Mouse (Mus musculus) left cerebral cortex, postnatal 4 days (tissue): ENCODE results near the gene Slc7a15. TPM values are rescaled to one million over a fixed set of nuclear protein-coding genes. Genes with fewer than 3 reads are reported as not detected.
A peak's percentile ranks its signal among the peaks of the same experiment; 100 is the strongest.
"Not testable (repeated sequence)": the region's sequence is repeated elsewhere in the genome, so short reads cannot be mapped to it uniquely, and the experiment has no call there.

Experiments
- DNase-seq: peaks from one replicate; pipeline ENCODE4 v3.0.0-alpha.2; 2022
- intact Hi-C: fragments of 180-260 bp; cut with DNase I; formaldehyde crosslinking; loops from one replicate; pipeline ENCODE4 v1.15.1; 2025
- total RNA-seq, 2 experiments: library from RNA; stranded (reverse); gene quantifications; 2 replicates each; pipeline ENCODE4 v1.2.3; 2021

The Slc7a15 gene
- total RNA-seq = not detected

- intact Hi-C loops, DNase-seq: not testable (repeated sequence)
These were observed at the start of gene Slc7a15 for GRCm38 (mm10) chr12:8598966-8599365. Gene Slc7a15, minus strand, starts transcription at chr12:8599066.

GRCm38 (mm10) chr12:8648211-8648610, 49.3 kb upstream of the Slc7a15 start:
- DNase-seq, intact Hi-C loops: not testable (repeated sequence)

GRCm38 (mm10) chr12:8641425-8641735, 42.5 kb upstream of the Slc7a15 start:
- intact Hi-C loops = no loop called here
- peak; percentile 23 for DNase-seq

GRCm38 (mm10) chr12:8640711-8641424, 42.0 kb upstream of the Slc7a15 start:
- peak; percentile 99 for DNase-seq
- intact Hi-C loops = no loop called here

GRCm38 (mm10) chr12:8640186-8640585, 41.3 kb upstream of the Slc7a15 start:
- DNase-seq, intact Hi-C loops: not testable (repeated sequence)

- peak; percentile 64 for DNase-seq
- intact Hi-C loops = not testable (repeated sequence)
These were observed 39.7 kb upstream of the Slc7a15 start for GRCm38 (mm10) chr12:8638411-8639087.

GRCm38 (mm10) chr12:8636945-8637344, 38.1 kb upstream of the Slc7a15 start:
- DNase-seq = no peak
- intact Hi-C loops = no loop called here

GRCm38 (mm10) chr12:8635546-8635945, 36.7 kb upstream of the Slc7a15 start:
- intact Hi-C loops = no loop called here
- DNase-seq = no peak

- intact Hi-C loops = no loop called here
- no peak for DNase-seq
These were observed 35.4 kb upstream of the Slc7a15 start for GRCm38 (mm10) chr12:8634306-8634705.

- intact Hi-C loops = no loop called here
These were observed 34.0 kb upstream of the Slc7a15 start for GRCm38 (mm10) chr12:8632737-8633365.

GRCm38 (mm10) chr12:8631691-8632090, 32.8 kb upstream of the Slc7a15 start:
- no peak for DNase-seq
- intact Hi-C loops = no loop called here

More at GRCm38 (mm10) chr12:8632737-8633365, 34.0 kb upstream of the Slc7a15 start:
- no peak for DNase-seq

GRCm38 (mm10) chr12:8629537-8629936, 30.7 kb upstream of the Slc7a15 start:
- intact Hi-C loops = no loop called here
- no peak for DNase-seq

- DNase-seq = no peak
- intact Hi-C loops = no loop called here
These were observed 21.8 kb upstream of the Slc7a15 start for GRCm38 (mm10) chr12:8620678-8621018.

GRCm38 (mm10) chr12:8619827-8620677, 21.2 kb upstream of the Slc7a15 start:
- intact Hi-C loops = no loop called here
- no peak for DNase-seq

- intact Hi-C loops = no loop called here
- no peak for DNase-seq
These were observed 19.4 kb upstream of the Slc7a15 start for GRCm38 (mm10) chr12:8618271-8618670.

- intact Hi-C loops = no loop called here
- no peak for DNase-seq
These were observed 10.2 kb upstream of the Slc7a15 start for GRCm38 (mm10) chr12:8609070-8609469.

- no peak for DNase-seq
- intact Hi-C loops = no loop called here
These were observed 3.3 kb downstream of the Slc7a15 start for GRCm38 (mm10) chr12:8595611-8596010.

GRCm38 (mm10) chr12:8591326-8591725, 7.5 kb downstream of the Slc7a15 start:
- DNase-seq, intact Hi-C loops: not testable (repeated sequence)

- intact Hi-C loops = no loop called here
- no peak for DNase-seq
These were observed 25.5 kb downstream of the Slc7a15 start for GRCm38 (mm10) chr12:8573405-8573804.

- intact Hi-C loops = not testable (repeated sequence)
These were observed 26.9 kb downstream of the Slc7a15 start for GRCm38 (mm10) chr12:8571903-8572341.

More at GRCm38 (mm10) chr12:8571903-8572341, 26.9 kb downstream of the Slc7a15 start:
- DNase-seq = not testable (repeated sequence)
